Mouse (Mus musculus) ES-E14 (cell line): Measurements from ENCODE around the gene Adgrd1. TPM values are rescaled to one million over a fixed set of nuclear protein-coding genes. Genes with fewer than 3 reads are reported as not detected.
"Not testable (repeated sequence)": the region's sequence is repeated elsewhere in the genome, so short reads cannot be mapped to it uniquely, and the experiment has no call there.

Source experiments
- DNase-seq: peaks from one replicate; pipeline ENCODE4 v3.0.0-alpha.2; 2013; ENCODE audit warnings: low read depth, low spot score
- H3K27ac ChIP-seq: 2 replicates; pipeline ENCODE4 v1.5.1; 2012; ENCODE audit warnings: low read depth, mild to moderate bottlenecking, low read length, moderate library complexity, mixed read lengths; ENCODE audit not compliant: poor library complexity, insufficient read depth, severe bottlenecking
- H3K36me3 ChIP-seq: 2 replicates; pipeline ENCODE4 v1.6.1; 2012; ENCODE audit warnings: mild to moderate bottlenecking, low read length, moderate library complexity, mixed read lengths; ENCODE audit not compliant: control insufficient read depth, poor library complexity, insufficient read depth, severe bottlenecking
- H3K4me1 ChIP-seq, 2 experiments: fragments of 150-350 bp in 1 of 2; sonication (generic) in 1 of 2; 2 replicates each; pipeline ENCODE4 v1.6.1; 2012; ENCODE audit warnings: low read length in 2 of 2, mild to moderate bottlenecking in 1 of 2, mixed read lengths in 1 of 2; ENCODE audit not compliant: control insufficient read depth in 2 of 2, insufficient read depth in 2 of 2, poor library complexity in 1 of 2
- H3K4me3 ChIP-seq, 2 experiments: fragments of 150-350 bp in 1 of 2; sonication (generic) in 1 of 2; 2 replicates each; pipeline ENCODE4 v1.5.1; 2012; ENCODE audit warnings: low read length in 2 of 2, low read depth in 1 of 2, mild to moderate bottlenecking in 1 of 2, mixed read lengths in 1 of 2; ENCODE audit not compliant: insufficient read depth in 1 of 2, poor library complexity in 1 of 2, severe bottlenecking in 1 of 2
- H3K9ac ChIP-seq: 2 replicates; pipeline ENCODE4 v1.6.1; 2012; ENCODE audit warnings: low read depth, mild to moderate bottlenecking, low read length, mixed read lengths; ENCODE audit not compliant: poor library complexity, insufficient read depth, severe bottlenecking
- H3K9me3 ChIP-seq: fragments of 150-350 bp; sonication (generic); 2 replicates; pipeline ENCODE4 v1.6.1; 2012; ENCODE audit warnings: low read depth, mild to moderate bottlenecking, low read length; ENCODE audit not compliant: control insufficient read depth, insufficient read depth
- CHD2 ChIP-seq: IDR thresholded peaks from 2 replicates; pipeline ENCODE4 v1.6.1; 2014; ENCODE audit warnings: mild to moderate bottlenecking, low read depth, low read length, inconsistent platforms
- HCFC1 ChIP-seq: IDR thresholded peaks from 2 replicates; pipeline ENCODE4 v1.6.1; 2012; ENCODE audit warnings: low read length, inconsistent platforms, borderline replicate concordance; ENCODE audit not compliant: insufficient read depth
- MAFK ChIP-seq: IDR thresholded peaks from 2 replicates; pipeline ENCODE4 v1.6.1; 2014; ENCODE audit warnings: mild to moderate bottlenecking, low read depth, low read length, inconsistent platforms; ENCODE audit not compliant: insufficient read depth
- ZC3H11A ChIP-seq: IDR thresholded peaks from 2 replicates; pipeline ENCODE4 v1.6.1; 2012; ENCODE audit warnings: low read depth, mild to moderate bottlenecking, inconsistent platforms, low read length, borderline replicate concordance
- ZNF384 ChIP-seq: IDR thresholded peaks from 2 replicates; pipeline ENCODE4 v1.6.1; 2012; ENCODE audit warnings: low read depth, low read length, inconsistent platforms
- in situ Hi-C, 2 experiments: fragments of 600-800 bp; cut with MboI; formaldehyde crosslinking; loops; one replicate each; pipeline ENCODE4 v1.15.1; 2025; ENCODE audit warnings: low sequenced_read_pairs in 2 of 2, inconsistent platforms in 1 of 2; ENCODE audit not compliant: unreplicated experiment in 2 of 2
- total RNA-seq: library from RNA; depleted of rRNA; stranded (reverse); fragments of 300-350 nt; gene quantifications from 2 replicates; pipeline ENCODE4 v1.2.3, GENCODE M21; 2012

Adgrd1 gene
- total RNA-seq, 1 experiment, result 1.1 TPM

DNA sequence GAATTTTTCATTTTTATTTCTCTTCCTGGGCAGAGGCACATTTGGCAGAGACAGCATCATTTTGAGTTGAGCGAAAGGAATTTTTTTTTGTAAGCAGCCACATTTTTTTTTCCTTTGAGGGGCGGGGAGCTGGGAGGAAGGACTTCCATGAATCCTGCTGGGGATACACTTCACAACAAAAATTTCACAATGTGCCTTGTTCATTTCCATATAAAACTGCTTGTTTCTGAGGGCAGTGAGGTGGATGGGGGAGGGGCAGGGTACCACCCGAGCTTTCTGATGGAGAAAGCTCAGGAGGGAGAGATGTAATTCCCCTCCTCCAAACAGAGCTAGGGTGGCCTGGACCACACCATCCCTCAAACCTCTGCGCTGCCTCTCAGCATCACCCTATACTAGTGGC, 22.6 kb downstream of the Adgrd1 start:
- in situ Hi-C loops, result no loop called here
- H3K9me3 ChIP-seq, result no peaks in the 10 kb centered on the region
- no peak overlapping the region for H3K27ac ChIP-seq
- no peak for DNase-seq
- H3K36me3 ChIP-seq, result no peaks in the 10 kb centered on the region
- H3K9ac ChIP-seq, result no peak overlapping the region
- peaks cover 0 to 2% of the 10 kb centered on the region in 2 experiments; a peak in 2 of 4 replicates for H3K4me1 ChIP-seq
- H3K4me3 ChIP-seq, result no peak overlapping the region
- TF ChIP-seq HCFC1 (no peak), ZC3H11A (no peak), CHD2 (no peak), ZNF384 (no peak)

- no peaks in the 10 kb centered on the region for H3K9me3 ChIP-seq
- TF ChIP-seq ZNF384 (no peak), ZC3H11A (no peak)
- in situ Hi-C loops, result no loop called here
- H3K4me1 ChIP-seq, result no peaks in the 10 kb centered on the region
- no peak overlapping the region for H3K27ac ChIP-seq
- no peak overlapping the region for H3K9ac ChIP-seq
- H3K36me3 ChIP-seq, result no peaks in the 10 kb centered on the region
- no peak overlapping the region for H3K4me3 ChIP-seq
- no peak for DNase-seq
Observed at GRCm38 (mm10) chr5:129121654-129122285, 25.2 kb downstream of the Adgrd1 start.

DNA sequence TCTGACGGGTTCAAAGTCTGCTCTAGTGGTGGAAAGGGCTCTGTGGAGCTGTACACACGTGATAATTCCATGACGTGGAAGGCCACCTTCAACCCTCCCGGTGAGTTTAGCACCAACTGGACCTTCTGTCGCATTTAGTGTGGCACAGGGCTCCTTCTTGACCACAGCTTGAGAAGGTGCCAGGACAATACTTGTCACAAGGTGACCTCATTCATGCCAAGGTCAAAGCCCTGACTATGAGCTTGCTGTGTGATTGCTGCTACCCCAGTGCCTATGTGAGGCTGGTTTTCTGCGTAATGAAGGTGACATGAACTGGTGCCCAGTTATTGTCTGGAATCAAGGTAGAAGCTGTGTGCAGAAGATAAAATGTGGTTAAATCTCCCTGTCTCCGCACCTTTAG, 25.9 kb downstream of the Adgrd1 start:
- Histone ChIP-seq H3K9ac (no peak overlapping the region), H3K27ac (no peak overlapping the region), H3K36me3 (no peaks in the 10 kb centered on the region), H3K4me3 (no peak overlapping the region), H3K4me1 (no peaks in the 10 kb centered on the region), H3K9me3 (no peaks in the 10 kb centered on the region)
- TF ChIP-seq ZNF384 (no peak), HCFC1 (no peak), MAFK (no peak), CHD2 (no peak), ZC3H11A (no peak)
- in situ Hi-C loops, result no loop called here
- DNase-seq, result no peak

- no peak overlapping the region for H3K9ac ChIP-seq
- in situ Hi-C loops, result no loop called here
- H3K27ac ChIP-seq, result no peak overlapping the region
- DNase-seq, result no peak
- no peak overlapping the region for H3K4me3 ChIP-seq
- no peaks in the 10 kb centered on the region for H3K4me1 ChIP-seq
- no peak for TF ChIP-seq MAFK
- TF ChIP-seq ZNF384, result no peak
- no peak for TF ChIP-seq ZC3H11A
- no peak for TF ChIP-seq CHD2
- TF ChIP-seq HCFC1, result no peak
- H3K36me3 ChIP-seq, result no peaks in the 10 kb centered on the region
- no peaks in the 10 kb centered on the region for H3K9me3 ChIP-seq
Observed at GRCm38 (mm10) chr5:129124070-129124828, 27.7 kb downstream of the Adgrd1 start.

DNA sequence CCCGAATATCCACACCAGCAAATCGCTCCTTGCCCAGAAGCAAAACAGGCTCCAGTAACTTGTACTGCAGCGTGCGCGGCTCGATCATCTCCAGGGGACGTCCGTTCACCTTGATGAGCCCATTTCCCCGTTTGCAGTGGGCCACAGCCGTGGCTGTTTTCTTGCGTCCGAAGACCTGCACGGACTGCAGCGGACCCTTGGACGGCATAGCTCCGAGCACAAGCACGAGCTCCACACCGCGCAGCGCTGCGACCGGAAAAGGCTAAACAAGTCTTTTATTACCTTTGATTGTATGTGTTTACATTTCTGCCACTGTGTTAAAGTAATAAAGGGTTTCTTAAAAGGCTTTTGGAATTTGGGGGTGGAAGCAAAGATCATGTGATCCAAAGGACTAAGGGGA, 31.8 kb downstream of the Adgrd1 start:
- in situ Hi-C loops, H3K4me3 ChIP-seq, H3K9me3 ChIP-seq, H3K4me1 ChIP-seq, DNase-seq, H3K36me3 ChIP-seq, H3K9ac ChIP-seq, H3K27ac ChIP-seq: not testable (repeated sequence)
